8 mouse cellular contexts compared by ENCODE assay signal in the genomic region with DNA sequence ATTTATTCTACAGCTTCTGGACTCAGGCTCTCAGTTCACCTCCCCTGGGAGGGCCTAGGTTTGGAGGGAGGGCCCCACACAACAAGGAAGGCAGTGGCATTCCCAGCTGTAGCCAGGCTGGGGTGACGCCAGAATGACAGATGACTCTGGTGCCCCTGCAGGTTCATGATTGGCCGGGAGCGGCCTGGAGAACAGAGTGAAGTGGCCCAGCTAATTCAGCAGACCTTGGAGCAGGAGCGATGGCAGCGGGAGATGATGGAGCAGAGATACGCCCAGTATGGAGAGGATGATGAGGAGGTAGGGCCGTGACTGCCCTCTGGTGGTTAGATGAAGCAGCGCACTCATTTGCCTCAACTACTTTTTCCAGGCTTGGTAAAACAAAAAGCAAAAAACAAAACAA. TPM values are rescaled to one million over a fixed set of nuclear protein-coding genes. Genes with fewer than 3 reads are reported as not detected.
DNase-seq lines count a peak whose midpoint lies in the region; ATAC-seq and TF ChIP-seq lines count a peak whose summit lies in the region.

No protein-coding gene starts in this region.

- no peaks in the 10 kb centered on the region for H3K9me3 ChIP-seq in intestine, embryonic 14.5 days (ENCODE audit: control insufficient read depth, low read length)
- H3K9me3 ChIP-seq in midbrain, embryonic 16.5 days (replicated peaks; ENCODE audit: control insufficient read depth, low read length, poor library complexity, severe bottlenecking) = no peaks in the 10 kb centered on the region
- no peaks in the 10 kb centered on the region for H3K9me3 ChIP-seq in stomach, postnatal 0 days (ENCODE audit: control insufficient read depth, low read length)

- H3K9ac ChIP-seq in intestine, embryonic 14.5 days (ENCODE audit: low read length) = no peak overlapping the region
- no peak overlapping the region for H3K9ac ChIP-seq in midbrain, embryonic 16.5 days (ENCODE audit: low read depth, low read length)
- no peak overlapping the region for H3K9ac ChIP-seq in stomach, postnatal 0 days (ENCODE audit: low read length)

- H3K27ac ChIP-seq in intestine, embryonic 14.5 days (ENCODE audit: low read depth) = 0 out of 2 replicates have a peak overlapping the region, but pooled peaks have one; percentile 47
- peak overlapping the region; percentile 62 for H3K27ac ChIP-seq in midbrain, embryonic 16.5 days (ENCODE audit: low read length)
- no peak overlapping the region; the same call in 1 of the 2 replicates for H3K27ac ChIP-seq in stomach, postnatal 0 days (replicated peaks)

- H3K4me3 ChIP-seq in intestine, embryonic 14.5 days (ENCODE audit: low read depth, low read length) = no peak overlapping the region
- H3K4me3 ChIP-seq in midbrain, embryonic 16.5 days (ENCODE audit: low read depth, low read length) = no peak overlapping the region
- H3K4me3 ChIP-seq in stomach, postnatal 0 days (ENCODE audit: low read depth, low read length) = no peak overlapping the region

- 3% methylated on average over 8 of the region's 8 CpGs for WGBS in intestine, embryonic 14.5 days
- 0% methylated on average over 8 of the region's 8 CpGs for WGBS in midbrain, embryonic 16.5 days
- WGBS in stomach, postnatal 0 days = 3% methylated on average over 8 of the region's 8 CpGs

- no peak overlapping the region for H3K4me2 ChIP-seq in intestine, embryonic 14.5 days (ENCODE audit: low read length)
- no peak overlapping the region for H3K4me2 ChIP-seq in midbrain, embryonic 16.5 days (ENCODE audit: low read length)
- H3K4me2 ChIP-seq in stomach, postnatal 0 days (replicated peaks; ENCODE audit: low read depth) = no peak overlapping the region

- no peaks in the 10 kb centered on the region for H3K27me3 ChIP-seq in intestine, embryonic 14.5 days (replicated peaks; ENCODE audit: control insufficient read depth, insufficient read depth, low read length)
- no peaks in the 10 kb centered on the region for H3K27me3 ChIP-seq in midbrain, embryonic 16.5 days (ENCODE audit: control insufficient read depth, insufficient read depth, low read depth, low read length)
- H3K27me3 ChIP-seq in stomach, postnatal 0 days (ENCODE audit: control insufficient read depth, insufficient read depth, low read length) = no peaks in the 10 kb centered on the region

- H3K36me3 ChIP-seq in intestine, embryonic 14.5 days (ENCODE audit: control insufficient read depth, insufficient read depth, low read length) = peaks cover 90% of the 10 kb centered on the region
- H3K36me3 ChIP-seq in midbrain, embryonic 16.5 days (ENCODE audit: control insufficient read depth, insufficient read depth, low read length) = peaks cover 54% of the 10 kb centered on the region
- peaks cover 34% of the 10 kb centered on the region for H3K36me3 ChIP-seq in stomach, postnatal 0 days (ENCODE audit: control insufficient read depth, insufficient read depth, low read length)

- H3K4me1 ChIP-seq in intestine, embryonic 14.5 days (replicated peaks; ENCODE audit: control insufficient read depth, insufficient read depth, low read length) = peaks cover 18% of the 10 kb centered on the region
- H3K4me1 ChIP-seq in midbrain, embryonic 16.5 days (ENCODE audit: control insufficient read depth, insufficient read depth, low read length) = peaks cover 10% of the 10 kb centered on the region
- no peaks in the 10 kb centered on the region; the same call in 1 of the 2 replicates for H3K4me1 ChIP-seq in stomach, postnatal 0 days (replicated peaks; ENCODE audit: control insufficient read depth, insufficient read depth)

- no peak for TF ChIP-seq EP300 in stomach, postnatal 0 days (optimal IDR thresholded peaks at IDR 0.05)

- ATAC-seq in intestine, embryonic 14.5 days (replicated peaks; ENCODE audit: low FRiP score, low TSS enrichment, low read depth) = peak; percentile 42; the same call in 1 of the 2 replicates
- ATAC-seq in midbrain, embryonic 16.5 days = peak; percentile 26; the same call in 1 of the 2 replicates
- peak; percentile 25 for ATAC-seq in stomach, postnatal 0 days (ENCODE audit: low FRiP score, low TSS enrichment)

- TF ChIP-seq CTCF in stomach, postnatal 0 days (IDR thresholded peaks at IDR 0.05; ENCODE audit: low read depth) = peak; percentile 94

- DNase-seq in 3134 (ENCODE audit: extremely low read depth, insufficient read length, low spot score) (peak; percentile 66), NIH3T3 (ENCODE audit: low read depth) (peak; percentile 83), liver (peak; percentile 82)
- DNase-seq in cerebellum, postnatal 25 days = peak; percentile 88 to 89
- DNase-seq in gastrocnemius, postnatal 10 days = peak; percentile 62
- peak; percentile 79 for DNase-seq in intestine, embryonic 14.5 days (ENCODE audit: low spot score)
- peak; percentile 61 for DNase-seq in stomach, postnatal 0 days (ENCODE audit: low spot score)

RNA-seq across cellular contexts. Expression of a gene that starts 8.6 kb away (rescaled TPM):
- total RNA-seq in gastrocnemius, postnatal 10 days (2021) = 1 to 10 TPM; 3.5 to 6.1 TPM
- polyA plus RNA-seq in intestine, embryonic 14.5 days (2014; fragmentation: Nextera tagmentation; extraction: Ambion mirVana) = 20.3 and 22.1 TPM in 2 replicates
- polyA plus RNA-seq in midbrain, embryonic 16.5 days (2015; fragmentation: Nextera tagmentation; extraction: Ambion mirVana) = 164 and 171 TPM in 2 replicates
- polyA plus RNA-seq in stomach, postnatal 0 days (2015; fragmentation: Nextera tagmentation; extraction: Ambion mirVana) = 6.7 and 7.2 TPM in 2 replicates

RNA-seq across cellular contexts. Expression of a gene that starts 10.2 kb away (rescaled TPM):
- 10 to 100 TPM; 46.8 to 54.9 TPM for total RNA-seq in gastrocnemius, postnatal 10 days (2021)
- polyA plus RNA-seq in intestine, embryonic 14.5 days (2014; fragmentation: Nextera tagmentation; extraction: Ambion mirVana) = 11.9 and 12.2 TPM in 2 replicates
- polyA plus RNA-seq in midbrain, embryonic 16.5 days (2015; fragmentation: Nextera tagmentation; extraction: Ambion mirVana) = 18.4 and 19.4 TPM in 2 replicates
- polyA plus RNA-seq in stomach, postnatal 0 days (2015; fragmentation: Nextera tagmentation; extraction: Ambion mirVana) = 4.9 and 5.4 TPM in 2 replicates

RNA-seq across cellular contexts. Expression of a gene that starts 24.9 kb away (rescaled TPM):
- 100 to 1,000 TPM; 185 to 194 TPM for total RNA-seq in gastrocnemius, postnatal 10 days (2021)
- 0.22 TPM in 1 of 2 replicates, not detected in the other for polyA plus RNA-seq in intestine, embryonic 14.5 days (2014; fragmentation: Nextera tagmentation; extraction: Ambion mirVana)
- 0.20 TPM in 1 of 2 replicates, not detected in the other for polyA plus RNA-seq in midbrain, embryonic 16.5 days (2015; fragmentation: Nextera tagmentation; extraction: Ambion mirVana)
- 0.47 and 0.80 TPM in 2 replicates for polyA plus RNA-seq in stomach, postnatal 0 days (2015; fragmentation: Nextera tagmentation; extraction: Ambion mirVana)

RNA-seq across cellular contexts. Expression of a gene that starts 33.7 kb away (rescaled TPM):
- not detected for total RNA-seq in gastrocnemius, postnatal 10 days (2021)
- polyA plus RNA-seq in intestine, embryonic 14.5 days (2014; fragmentation: Nextera tagmentation; extraction: Ambion mirVana) = not detected in 2 replicates
- polyA plus RNA-seq in midbrain, embryonic 16.5 days (2015; fragmentation: Nextera tagmentation; extraction: Ambion mirVana) = not detected in 2 replicates
- not detected in 2 replicates for polyA plus RNA-seq in stomach, postnatal 0 days (2015; fragmentation: Nextera tagmentation; extraction: Ambion mirVana)

RNA-seq across cellular contexts. Expression of a gene that starts 40.1 kb away (rescaled TPM):
- 100 to 1,000 TPM; 345 to 347 TPM for total RNA-seq in gastrocnemius, postnatal 10 days (2021)
- polyA plus RNA-seq in intestine, embryonic 14.5 days (2014; fragmentation: Nextera tagmentation; extraction: Ambion mirVana) = 26.4 and 29.6 TPM in 2 replicates
- polyA plus RNA-seq in midbrain, embryonic 16.5 days (2015; fragmentation: Nextera tagmentation; extraction: Ambion mirVana) = 24.1 and 27.5 TPM in 2 replicates
- 29.8 and 39.0 TPM in 2 replicates for polyA plus RNA-seq in stomach, postnatal 0 days (2015; fragmentation: Nextera tagmentation; extraction: Ambion mirVana)
